Mouse (Mus musculus) thymus, postnatal 25 days (tissue): ENCODE results near the gene Rsg1.

Experiments used
- DNase-seq: peaks from one replicate; pipeline ENCODE4 v3.0.0; 2022

Rsg1 gene

DNA sequence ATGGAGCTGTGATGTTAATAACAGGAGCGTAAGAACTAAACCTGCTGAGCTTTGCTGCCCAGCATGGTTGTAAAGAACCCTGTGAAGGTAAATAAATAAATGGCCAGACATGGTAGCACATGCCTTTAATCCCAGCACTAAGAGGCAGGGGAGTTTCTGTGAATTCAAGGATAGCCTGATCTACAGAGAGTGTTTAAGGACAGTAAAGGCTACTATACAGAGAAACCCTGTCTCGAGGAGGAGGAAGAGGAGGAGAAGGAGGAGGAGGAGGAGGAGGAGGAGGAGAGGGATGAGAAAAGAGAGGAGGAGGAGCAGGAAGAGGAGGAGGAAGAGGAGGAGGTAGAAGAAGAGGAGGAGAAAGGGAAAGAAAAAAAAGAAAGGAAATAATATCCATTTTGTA lies 414 bp upstream of the Rsg1 start:
- DNase-seq, result no peak

DNA sequence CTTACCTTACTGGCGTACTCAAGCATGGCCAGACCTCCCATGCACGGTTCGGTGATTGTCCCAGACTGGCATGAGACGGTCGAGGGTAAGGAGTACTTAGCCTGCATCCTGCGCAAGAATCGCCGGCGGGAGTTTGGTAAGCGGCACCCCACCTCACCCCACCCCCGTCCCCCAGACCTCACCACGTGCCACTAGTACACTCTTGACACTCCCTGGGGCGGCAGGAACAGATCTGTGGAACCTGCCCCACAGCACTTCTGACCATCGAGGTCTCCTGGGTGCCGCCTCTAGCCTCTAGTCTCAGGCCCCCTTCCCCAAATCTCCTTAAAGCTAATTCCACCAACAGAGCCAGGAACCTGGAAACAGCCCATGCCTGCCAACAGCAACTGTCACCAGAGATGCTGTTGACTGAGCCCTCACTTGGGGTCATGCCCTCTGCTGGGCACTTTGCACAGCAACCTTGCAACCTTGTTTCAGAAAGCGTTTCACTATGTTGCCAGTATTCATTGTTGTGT lies 638 bp downstream of the Rsg1 start:
- peak; percentile 80 for DNase-seq

DNA sequence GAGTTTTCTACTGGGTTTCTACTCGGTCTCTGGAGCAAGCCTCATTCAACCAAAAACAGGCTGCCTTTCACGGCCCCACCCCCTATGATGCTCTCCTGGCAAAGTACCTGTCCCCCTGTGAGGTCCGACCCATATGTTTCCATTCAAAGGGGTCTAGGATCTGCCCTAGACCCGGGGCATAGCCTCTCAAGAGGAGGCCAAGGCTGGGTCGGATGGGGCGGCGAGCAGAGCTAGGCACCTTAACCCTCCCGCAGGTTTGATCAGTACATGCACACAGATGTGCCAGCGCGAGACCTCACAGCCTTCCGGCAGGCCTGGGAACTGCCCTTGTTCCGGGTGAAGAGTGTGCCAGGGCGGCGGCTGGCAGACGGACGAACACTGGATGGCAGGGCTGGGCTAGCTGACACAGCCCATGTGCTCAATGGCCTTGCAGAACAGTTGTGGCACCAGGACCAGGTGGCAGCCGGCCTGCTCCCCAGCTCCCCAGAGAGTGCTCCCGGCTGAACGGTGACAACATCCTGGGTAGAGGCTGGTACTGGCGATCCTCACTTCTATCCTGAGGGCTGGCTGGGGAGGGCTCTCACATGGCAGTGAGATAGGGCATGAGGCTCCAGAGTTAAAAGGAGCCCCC lies 5.9 kb downstream of the Rsg1 start:
- DNase-seq, result no peak

DNA sequence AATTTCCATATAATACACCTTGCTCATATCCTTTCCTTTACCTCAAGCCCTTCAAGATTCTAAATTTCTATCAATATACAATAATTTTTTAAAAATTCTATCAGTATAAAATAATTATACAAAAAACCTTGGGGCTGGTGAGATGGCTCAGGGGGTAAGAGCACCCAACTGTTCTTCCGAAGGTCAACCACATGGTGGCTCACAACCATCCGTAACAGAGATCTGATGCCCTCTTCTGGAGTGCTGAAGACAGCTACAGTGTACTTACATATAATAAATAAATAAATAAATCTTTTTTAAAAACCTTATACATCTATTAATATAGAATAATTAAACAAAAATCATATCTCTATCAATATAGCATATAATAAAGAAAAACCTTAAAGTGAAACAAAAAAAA lies 8.1 kb downstream of the Rsg1 start:
- DNase-seq, result no peak

DNA sequence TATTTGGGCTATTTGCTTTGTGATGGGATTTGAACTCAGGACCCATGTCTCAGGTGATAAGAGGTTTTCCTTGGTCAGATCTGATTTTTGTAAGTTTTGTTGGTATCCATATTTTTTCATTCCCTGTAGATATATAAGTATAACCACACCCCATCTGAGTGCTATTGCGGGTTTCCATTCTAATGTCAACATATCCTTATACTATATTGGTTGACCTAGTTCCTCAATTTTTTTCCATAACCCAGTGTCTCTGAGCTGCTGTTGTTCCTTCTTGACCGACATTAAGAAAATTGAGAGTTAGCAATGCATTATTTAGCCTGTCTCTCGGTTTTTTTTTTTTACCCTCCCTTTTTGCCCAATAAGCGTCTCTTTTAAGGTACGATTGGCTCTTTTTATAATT lies 9.0 kb downstream of the Rsg1 start:
- DNase-seq, result no peak

DNA sequence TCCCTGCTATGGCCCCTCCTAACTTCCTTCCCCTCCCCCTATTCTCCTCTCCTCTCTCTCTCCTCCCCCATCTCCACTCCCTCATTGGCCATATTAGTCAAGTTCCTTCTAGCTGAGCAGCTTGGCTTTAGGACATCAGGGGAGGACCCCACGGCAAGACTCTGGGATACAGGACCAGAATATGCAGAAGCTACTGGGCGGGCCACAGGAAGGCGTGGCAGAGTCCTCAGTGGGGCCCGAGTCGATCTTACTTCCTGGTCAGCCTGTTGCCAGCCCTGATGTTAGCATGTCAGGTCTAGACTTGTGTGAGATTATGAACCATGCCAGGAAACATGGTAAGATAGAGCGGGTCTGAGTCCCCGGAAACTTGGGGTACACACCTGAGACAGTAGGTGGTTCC lies 14.9 kb downstream of the Rsg1 start:
- no peak for DNase-seq

DNA sequence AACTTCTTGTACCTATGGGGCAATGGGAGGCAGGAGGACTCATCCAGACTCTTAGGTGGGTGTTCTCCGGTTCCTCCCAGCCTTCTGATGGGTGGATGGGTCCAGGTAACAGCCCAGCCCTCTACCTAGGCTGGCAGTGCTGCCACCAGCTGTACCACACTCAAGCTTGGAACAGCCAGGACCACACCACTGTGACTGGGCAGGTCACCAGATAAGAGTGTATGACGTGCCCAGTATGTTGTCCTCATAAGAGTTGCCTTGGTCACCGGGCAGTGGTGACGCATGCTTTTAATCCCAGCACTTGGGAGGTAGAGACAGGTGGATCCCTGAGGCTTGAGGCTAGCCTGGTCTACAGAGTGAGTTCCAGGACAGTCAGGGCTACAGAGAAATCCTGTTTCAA lies 19.4 kb downstream of the Rsg1 start:
- no peak for DNase-seq

DNA sequence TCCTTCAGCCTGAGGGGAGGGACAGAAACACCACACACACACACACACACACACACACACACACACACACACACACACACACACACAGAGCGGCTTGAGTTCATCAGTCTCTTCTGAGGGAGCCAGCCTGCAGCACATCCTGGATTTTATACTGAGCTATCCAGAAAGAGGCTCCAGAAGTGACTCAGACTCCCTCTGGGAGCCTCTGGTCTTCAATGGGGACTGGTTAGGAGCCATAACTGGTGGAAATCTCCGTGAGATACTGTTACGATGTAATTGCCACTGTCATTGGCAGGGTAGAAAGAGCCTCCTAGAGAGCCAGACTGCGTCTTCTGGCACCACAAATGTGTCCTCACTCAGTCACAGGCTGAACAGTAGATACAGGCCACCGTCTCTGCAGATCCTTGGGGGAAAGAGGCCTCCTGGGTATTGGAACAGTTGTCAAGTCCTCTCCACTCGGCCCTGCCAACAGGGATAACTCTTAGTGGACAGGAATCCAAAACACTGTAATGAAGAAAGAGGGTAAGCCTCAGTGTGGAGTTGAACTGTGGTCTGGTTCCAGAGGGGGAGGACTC lies 21.9 kb downstream of the Rsg1 start:
- DNase-seq, result no peak

DNA sequence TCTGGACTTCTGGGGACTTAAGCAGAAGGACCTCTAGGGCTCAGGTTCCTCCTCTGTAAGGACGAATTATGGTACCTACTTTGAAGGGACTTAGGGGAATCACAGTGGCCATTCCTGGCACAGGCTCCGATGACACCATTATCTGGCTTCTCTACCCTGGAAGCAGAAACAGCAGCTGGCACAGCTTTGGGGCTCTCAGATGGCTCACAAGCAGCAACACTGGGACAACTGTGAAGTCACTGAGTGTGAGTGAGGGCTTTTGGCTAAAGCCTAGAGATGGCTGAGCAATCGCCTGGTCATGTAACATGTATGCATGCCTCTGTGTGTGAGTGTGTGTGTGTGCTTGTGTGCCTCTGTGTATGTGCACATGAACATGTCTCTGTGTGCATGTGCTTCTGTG lies 23.1 kb downstream of the Rsg1 start:
- no peak for DNase-seq

DNA sequence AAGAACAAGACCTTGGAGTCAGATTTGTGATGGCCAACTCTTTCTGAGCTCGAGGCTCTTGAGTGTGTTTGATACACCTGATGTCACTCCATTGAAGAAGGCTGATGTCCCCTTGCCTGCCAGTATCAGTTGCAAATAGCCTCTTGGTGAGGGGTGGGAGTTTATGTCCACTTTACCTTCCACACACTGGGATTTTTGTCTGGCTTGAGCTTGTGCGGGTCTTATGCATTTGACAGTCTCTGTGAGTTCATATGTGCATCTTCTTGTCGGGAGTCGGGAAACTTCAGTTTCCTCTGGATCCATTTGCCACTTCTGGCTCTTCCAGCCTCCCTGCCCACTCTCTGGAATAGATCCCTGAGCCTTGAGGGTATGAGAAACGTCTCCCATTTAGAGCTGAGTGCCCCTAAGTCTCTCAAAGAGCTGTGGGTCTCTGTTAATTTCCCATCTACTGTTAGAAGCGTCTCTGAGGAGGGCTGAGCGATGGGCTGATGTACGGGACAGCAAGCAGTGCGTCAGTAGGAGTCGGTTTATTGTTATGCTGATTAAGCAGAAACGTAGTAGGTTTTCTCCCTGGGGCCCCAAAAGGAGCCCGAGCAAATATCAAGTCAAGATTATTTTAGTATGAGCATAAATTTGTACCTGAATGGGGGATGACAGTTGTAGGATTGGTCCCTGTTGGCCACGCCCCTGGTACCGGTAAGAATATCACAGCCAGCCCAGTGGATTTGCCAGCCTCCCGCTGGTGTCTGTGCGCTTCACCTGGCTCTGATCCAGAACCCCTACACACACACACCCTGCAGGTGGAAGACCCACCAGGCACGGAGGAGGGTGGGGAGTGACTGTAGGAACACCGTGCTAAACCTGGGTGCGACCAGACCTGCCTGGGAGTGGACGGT lies 25.0 kb downstream of the Rsg1 start:
- no peak for DNase-seq

DNA sequence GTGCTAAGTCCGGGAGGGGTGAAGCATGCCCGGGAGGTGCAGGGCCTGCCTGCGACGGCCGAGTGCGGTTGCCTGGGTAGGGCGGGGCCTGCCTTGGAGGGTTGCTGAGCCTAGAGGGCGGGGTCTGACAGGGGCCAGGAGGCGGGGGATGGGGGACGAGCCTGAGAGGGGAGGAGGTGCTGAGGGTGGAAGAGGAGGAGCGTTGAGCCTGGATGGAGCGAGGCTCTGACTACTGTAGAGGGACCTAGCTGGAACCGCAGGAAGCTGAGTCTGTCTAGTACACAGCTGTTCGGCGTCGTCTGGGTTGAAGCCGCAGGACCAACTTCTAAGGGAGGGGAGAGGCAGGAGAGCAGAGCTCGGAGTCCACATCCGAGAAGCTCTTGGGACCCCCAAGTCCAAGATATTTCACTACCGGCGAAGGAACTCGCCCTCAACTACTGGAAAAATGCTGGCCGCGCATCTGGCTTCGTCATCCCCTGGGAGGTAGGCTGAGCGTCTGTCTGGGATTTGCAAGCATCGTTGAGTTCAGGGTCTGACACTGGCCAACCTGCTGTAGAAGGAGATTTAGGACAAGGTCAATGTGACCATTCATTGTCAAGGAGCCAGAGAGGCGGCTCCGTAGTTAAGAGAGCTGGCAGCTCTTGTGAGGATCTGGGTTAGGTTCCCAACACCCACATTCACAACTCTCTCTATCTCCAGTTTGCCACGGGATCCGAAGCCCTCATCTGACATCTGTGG lies 25.8 kb downstream of the Rsg1 start, which contains the start of gene Arhgef19:
Arhgef19 (plus strand) TSS at position 112 of the 738 bp plus-strand sequence.
- peak; percentile 83 for DNase-seq

DNA sequence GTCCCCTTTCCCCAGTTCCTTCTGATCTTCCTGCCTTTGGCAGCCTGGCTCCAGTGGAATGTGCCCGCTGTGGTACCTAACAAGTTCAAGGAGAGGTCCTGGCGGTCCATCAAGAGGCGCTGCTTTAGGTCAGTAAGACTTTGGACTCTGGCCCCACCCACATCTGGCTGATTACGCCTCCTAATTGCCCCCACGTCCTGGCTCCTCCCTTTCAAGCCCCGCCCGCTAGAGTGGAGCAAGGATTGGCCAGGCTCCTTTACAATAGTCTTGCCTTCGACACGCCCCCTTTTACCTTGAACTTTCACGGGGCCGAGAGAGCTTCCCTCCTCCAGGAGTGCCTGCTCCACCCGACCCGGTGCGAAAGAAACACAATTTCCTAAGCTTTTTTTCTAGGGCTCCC lies 26.9 kb downstream of the Rsg1 start:
- DNase-seq, result no peak

DNA sequence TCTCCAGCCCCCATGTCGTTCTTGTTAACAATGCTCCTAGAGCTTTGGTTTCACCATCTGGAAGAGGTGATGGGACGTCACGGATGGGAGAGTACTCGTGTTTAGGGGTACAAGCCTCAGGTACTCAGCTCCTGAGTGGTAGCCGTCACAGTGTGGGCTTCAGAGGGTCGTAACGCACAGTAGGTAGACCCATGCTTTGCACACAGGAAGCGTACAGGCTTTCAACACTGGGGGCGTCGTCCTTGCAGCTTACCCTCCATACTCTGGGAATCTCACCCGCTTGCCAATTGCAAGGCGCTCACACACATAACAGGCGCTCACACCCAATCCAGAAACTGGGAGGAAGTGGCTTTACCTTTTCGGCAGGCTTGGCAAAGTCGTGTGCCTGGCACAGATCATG lies 28.1 kb downstream of the Rsg1 start:
- DNase-seq, result no peak

DNA sequence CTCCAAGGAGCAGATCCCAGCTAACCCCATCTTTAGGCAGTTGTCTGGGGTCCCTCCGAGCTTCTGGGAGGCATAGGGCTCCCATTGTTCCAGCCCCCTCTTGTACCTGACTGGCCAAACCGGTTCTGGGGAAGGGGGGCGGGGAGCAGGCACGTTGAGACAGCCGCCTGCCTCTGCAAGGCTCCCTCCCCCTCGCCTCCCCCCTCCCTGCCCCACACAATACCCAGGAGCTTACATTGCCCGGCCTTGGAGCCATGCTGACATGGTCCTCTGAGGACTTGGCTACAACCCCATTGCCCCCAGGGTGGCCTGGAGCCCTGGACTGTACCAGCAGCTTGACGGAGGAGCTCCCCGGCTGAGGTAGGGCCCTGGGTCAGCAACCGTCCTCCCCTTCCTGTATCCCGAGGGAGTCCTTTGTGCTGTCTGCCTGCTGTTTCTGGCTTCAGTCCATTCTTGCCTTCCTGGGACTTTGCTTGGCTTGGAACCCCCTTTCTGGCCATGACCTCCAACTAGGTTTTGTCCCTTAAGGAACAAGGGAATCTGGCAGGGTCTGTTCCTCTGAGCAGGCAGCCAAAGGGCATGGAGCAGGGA lies 29.0 kb downstream of the Rsg1 start:
- no peak for DNase-seq

DNA sequence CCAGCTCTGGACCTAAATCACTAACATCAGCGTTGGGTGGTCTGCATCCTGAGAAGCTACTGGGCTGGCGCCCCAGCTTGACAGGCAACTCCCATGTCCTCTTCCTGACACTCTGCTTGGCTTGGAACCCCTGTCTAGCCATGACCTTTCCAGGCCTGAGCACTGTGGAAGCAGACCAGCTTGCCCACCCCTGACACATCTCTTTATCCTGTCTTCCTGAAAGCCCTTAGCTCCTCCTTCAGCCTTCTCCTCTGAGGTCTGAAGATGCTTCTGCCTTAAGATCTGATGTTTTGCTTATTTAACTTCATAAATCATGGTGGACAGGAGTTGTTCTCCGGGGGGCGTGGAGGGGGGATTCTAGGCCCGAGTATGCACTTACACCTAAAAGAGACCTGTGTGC lies 29.9 kb downstream of the Rsg1 start:
- no peak for DNase-seq

DNA sequence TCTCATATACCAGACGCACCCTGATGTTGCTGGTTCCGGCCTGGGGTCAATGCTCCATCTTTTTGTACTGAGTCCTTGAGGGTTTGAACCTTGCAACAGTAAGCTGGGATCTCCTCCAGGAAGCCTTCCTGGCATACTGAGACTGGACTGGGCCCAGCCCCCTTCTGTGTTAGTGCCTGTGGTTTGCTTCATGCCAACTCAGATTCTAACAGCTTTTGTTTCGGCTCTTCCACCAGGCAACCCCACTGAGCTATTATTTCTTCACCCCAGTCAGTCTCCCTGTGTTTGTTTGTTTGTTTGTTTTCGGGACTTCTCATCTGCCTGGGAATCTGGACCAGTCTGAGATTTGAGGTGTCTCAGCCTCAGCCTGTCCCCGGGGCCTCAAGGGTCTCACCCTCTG lies 30.6 kb downstream of the Rsg1 start:
- no peak for DNase-seq

DNA sequence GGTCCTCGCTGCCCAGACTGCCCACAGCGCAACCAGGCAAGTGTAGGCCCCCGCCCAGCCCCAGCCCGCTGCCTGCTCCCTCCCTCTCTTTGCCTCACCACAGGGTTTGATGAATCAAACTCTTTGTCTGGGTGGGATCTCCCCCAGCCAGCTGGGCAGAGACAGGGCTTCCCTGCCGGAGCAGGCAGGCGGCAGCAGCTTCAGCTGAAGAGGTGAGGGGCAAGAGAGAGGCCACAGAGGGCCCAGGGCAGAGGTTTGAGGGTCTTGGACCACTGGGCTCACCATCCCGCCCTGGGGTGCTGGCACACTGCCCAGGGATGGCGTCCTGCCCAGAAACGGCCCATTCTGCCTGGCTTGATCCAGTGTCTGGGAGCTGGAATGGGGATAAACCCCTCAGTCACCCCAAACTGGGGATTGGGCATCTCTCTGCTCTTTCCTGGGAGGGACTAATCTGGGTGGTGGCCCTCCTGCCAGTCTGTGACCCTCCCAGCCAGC lies 31.2 kb downstream of the Rsg1 start:
- no peak for DNase-seq

DNA sequence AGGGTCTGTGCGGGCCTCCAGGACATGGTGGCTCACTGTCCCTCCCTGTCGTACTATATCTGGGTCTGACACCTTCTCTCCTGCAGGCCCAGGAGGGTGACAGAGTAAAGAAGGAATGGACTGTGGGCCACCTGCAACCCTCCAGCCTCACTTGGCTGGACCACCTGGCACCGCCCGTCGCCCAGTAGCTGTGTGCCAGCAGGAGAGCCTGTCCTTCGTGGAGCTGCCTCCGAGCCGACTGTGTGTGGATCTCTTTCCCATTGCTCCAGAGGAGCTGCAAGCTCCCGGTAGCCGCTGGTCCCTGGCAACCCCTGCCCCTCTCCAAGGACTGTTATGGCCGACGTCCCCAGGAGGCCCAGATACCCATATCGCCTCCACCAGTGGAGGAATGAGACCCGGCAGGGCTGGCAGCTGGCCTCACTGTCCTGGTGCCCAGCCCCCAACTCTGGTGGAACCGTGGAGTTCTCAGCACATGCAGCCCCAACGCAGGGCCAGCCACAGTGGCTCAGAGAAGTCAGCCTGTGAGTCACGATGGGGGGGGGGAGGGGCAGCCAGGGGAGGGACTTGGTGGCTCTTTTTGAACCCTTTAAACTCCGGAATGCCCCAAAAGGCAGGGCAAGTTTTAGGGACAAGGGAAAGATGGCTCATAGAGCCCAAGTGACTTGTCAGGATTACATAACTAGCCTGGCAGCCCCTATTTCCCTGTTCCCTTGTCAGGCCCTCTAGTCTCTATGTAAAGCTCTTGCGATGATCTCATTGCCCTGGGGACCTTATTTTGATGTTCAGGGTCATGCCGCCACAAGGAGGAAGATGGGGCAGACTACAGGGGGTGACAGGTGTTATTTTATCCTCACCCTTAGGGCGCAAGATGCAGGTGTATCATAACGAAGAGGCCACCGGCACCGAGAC lies 32.6 kb downstream of the Rsg1 start:
- DNase-seq, result no peak

DNA sequence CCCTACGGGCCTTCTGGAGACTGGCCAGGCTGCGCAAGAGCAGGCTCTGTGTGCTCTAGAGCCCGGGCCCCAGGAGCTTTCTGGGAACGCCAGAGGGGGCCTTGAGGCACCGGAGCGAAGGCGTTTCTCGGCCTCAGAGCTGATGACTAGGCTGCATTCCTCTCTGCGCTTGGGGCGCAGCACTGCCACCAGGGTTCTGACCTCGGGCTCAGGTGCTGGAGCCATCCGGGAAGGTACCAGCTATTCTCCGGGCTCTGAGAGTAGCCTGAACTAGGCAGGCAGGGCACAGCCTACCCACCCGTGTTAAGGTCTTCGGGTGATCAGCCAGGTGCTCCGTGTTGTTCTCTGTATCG lies 33.2 kb downstream of the Rsg1 start:
- no peak for DNase-seq

DNA sequence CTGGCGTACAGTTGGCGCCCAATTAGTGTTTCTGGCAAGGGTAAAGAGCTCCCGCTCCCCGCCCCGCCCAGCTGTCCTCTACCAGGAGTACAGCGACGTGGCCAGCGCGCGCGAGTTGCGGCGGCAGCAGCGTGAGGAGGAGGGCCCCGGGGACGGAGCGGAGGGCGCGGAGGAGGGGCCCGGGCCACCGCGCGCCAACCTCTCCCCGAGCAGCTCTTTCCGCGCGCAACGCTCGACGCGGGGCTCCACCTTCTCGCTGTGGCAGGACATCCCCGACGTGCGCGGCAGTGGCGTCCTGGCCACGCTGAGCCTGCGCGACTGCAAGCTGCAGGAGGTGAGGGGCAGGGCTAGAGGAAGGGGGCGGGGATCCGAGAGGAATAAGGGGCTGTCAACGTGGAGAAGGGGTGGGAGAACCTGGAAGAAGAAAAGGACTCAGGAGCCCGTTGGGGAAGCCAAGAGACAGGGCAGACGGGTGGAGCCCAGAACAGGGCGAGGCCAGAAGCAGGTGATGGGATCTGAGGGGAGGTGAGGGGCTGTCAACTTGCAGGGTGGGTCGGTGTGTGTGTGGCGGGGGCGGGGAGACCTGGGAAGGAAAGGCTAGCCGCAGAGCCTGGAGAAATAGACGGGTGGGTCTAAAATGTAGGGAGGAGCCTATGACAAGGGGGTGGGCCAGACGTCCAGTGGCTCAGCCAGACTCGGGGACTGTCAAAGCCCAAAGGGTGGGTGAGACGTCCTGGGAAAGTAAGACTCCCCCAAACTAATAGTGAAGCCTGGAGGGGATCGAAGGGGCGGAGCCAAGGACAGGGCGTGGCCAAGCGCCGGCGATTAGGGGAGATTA lies 34.2 kb downstream of the Rsg1 start:
- DNase-seq, result no peak

DNA sequence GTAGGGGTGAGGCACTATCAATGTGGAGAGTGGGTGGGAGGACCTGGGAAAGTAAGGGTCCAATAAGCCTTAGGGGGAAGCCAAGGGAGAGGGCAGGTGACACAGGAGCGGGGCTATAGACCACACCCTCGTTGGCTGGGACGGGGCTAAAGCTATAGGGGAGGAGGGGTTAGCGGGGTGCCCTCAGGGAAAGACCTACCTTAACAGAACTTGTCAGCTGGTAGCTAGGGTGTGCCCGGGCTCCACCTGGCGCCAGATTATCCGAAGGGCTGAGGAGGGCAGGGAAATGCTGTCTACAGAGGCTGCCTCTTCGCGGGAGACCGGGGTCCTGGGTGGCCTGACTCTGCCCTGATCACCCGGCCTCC lies 34.8 kb downstream of the Rsg1 start:
- DNase-seq, result no peak
